ENCODE assay signal across 8 mouse cellular contexts in the genomic region with DNA sequence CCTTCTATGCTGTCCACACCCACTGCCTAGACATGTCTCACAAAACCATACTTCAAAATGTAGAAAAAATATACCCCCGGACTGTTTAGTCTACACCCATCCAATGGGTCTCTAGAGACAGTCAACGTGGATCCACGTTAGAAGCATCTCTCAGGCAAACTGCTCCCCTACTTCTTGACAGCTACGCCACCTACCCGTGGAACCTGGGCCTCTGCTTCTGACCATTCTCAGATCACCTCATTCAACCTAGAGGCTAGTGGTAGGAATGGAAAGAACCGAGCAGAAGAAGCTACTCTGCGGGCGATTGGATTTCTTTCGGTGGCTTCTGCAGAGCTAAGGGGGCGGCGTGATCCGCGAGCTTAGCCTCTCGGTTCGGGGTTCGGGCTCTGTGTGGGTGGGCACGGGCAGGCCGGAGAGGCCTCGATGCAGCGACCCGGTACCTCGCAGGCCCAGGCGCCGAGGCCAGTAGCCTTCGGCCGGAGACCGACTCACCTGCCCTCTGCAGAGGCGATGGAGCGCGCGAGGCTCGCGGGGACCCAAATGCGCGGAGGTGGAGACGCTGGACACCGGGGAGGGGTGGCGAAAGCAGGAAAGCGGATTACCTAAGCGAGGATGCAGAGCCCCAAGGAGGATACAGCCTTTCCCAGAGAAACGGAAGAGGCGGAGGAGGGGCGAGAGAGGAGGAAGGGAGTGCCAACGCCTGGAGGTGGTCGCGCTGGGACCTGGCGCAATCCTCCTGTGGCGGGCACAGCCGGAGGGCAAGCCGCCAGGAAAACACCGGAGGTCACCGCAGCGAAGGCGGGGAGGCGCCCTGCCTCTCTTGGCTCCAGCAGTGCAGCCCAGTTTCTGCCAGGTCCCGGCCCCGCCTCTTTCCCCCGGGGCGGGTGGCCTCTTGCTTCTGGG. TPM values are rescaled to one million over a fixed set of nuclear protein-coding genes. Genes with fewer than 3 reads are reported as not detected.
DNase-seq lines count a peak whose midpoint lies in the region; ATAC-seq lines count a peak whose summit lies in the region.

Inpp1 (minus strand) TSS at position 779 of the 903 bp plus-strand sequence.

- H3K27ac ChIP-seq in hindbrain, embryonic 15.5 days (replicated peaks): peak within 1 kb of the TSS; percentile 91

- no peaks in the 10 kb centered on the region for H3K9me3 ChIP-seq in hindbrain, embryonic 15.5 days

- H3K9ac ChIP-seq in hindbrain, embryonic 15.5 days: peak within 1 kb of the TSS; percentile 83

- DNase-seq in ZHBTc4 (ENCODE audit: low read depth, low spot score): peak; percentile 65
- peak; percentile 40 to 69 for DNase-seq in cerebellum, postnatal 4 days (ENCODE audit: low spot score in 2 of 2)
- DNase-seq in gastrocnemius, adult 18-20 months (ENCODE audit: low spot score): peak; percentile 81
- peak; percentile 54 to 62 for DNase-seq in left cerebral cortex, adult 8-10 months (ENCODE audit: low spot score in 2 of 2)
- DNase-seq in right cerebral cortex, adult 18-20 months: peak; percentile 71
- DNase-seq in urinary bladder, adult 2 months (ENCODE audit: low spot score): peak; percentile 72

- no peaks in the 10 kb centered on the region for H3K27me3 ChIP-seq in hindbrain, embryonic 15.5 days

- H3K4me2 ChIP-seq in hindbrain, embryonic 15.5 days: peak within 1 kb of the TSS; percentile 86

- under 1% methylated on average over 58 of the region's 59 CpGs for WGBS in hindbrain, embryonic 15.5 days

- H3K4me1 ChIP-seq in hindbrain, embryonic 15.5 days (replicated peaks): peaks cover 23% of the 10 kb centered on the region

- H3K36me3 ChIP-seq in hindbrain, embryonic 15.5 days: 0 out of 2 replicates have a peak, but pooled peaks cover 3% of the 10 kb centered on the region

- ATAC-seq in hindbrain, embryonic 15.5 days (ENCODE audit: low FRiP score, low read depth): peak; percentile 89
- peak; percentile 89 for ATAC-seq in megakaryocyte, adult 5-6 weeks (ENCODE audit: poor library complexity, severe bottlenecking)

- H3K4me3 ChIP-seq in hindbrain, embryonic 15.5 days: peak within 1 kb of the TSS; percentile 78

RNA-seq across cellular contexts. Expression of gene Inpp1, which starts in this region (rescaled TPM):
- total RNA-seq in gastrocnemius, adult 18-20 months (2021): 1 to 10 TPM; 3.7 to 4.4 TPM
- polyA plus RNA-seq in hindbrain, embryonic 15.5 days (2015; fragmentation: Nextera tagmentation; extraction: Ambion mirVana): 40.8 and 42.1 TPM in 2 replicates
- 10 to 100 TPM; 33.6 to 39.4 (median 38.0) TPM for total RNA-seq in left cerebral cortex, adult 8-10 months (2022)
- total RNA-seq in megakaryocyte, adult 5-6 weeks (2015): 6.6 and 12.5 TPM in 2 replicates
- total RNA-seq in megakaryocyte, adult 5-6 weeks (2017): 10.1 and 13.4 TPM in 2 replicates
- 11.6 and 12.8 TPM in 2 replicates for polyA plus RNA-seq in urinary bladder, adult 2 months (2012; rRNA removed)

Comparison
In these comparisons a context has a peak if more than half of its experiments do, and no peak if none do; other contexts are left out.
1. Peak in every context shown above with its lines: DNase-seq, ATAC-seq, H3K4me3 ChIP-seq and H3K27ac ChIP-seq.